Mouse (Mus musculus) C2C12 (cell line): ENCODE measurements at regions not wholly inside any gene's neighbourhood (a gene's known extent, or its start where the extent isn't known, plus 50 kb on each side); places are given as distances from the start of the nearest gene placed in this dataset.
A peak's percentile ranks its signal among the peaks of the same experiment; 100 is the strongest.

Experiments used
- H3K27me3 ChIP-seq: one replicate; pipeline ENCODE4 v1.6.1; 2011; ENCODE audit not compliant: control insufficient read depth, insufficient read depth, insufficient read length
- H3K36me3 ChIP-seq: one replicate; pipeline ENCODE4 v1.6.1; 2011; ENCODE audit not compliant: control insufficient read depth, insufficient read depth
- H3K4me3 ChIP-seq: one replicate; pipeline ENCODE4 v1.5.1; 2011; ENCODE audit warnings: mild to moderate bottlenecking, control low read depth; ENCODE audit not compliant: poor library complexity, insufficient read depth, severe bottlenecking
- H3K79me2 ChIP-seq: one replicate; pipeline ENCODE4 v1.6.1; 2011; ENCODE audit not compliant: control insufficient read depth, insufficient read depth
- H3K79me3 ChIP-seq: one replicate; pipeline ENCODE4 v1.6.1; 2011; ENCODE audit warnings: low read depth, control low read depth
- H3ac ChIP-seq: one replicate; pipeline ENCODE3; 2011; ENCODE audit warnings: low read depth; ENCODE audit not compliant: control insufficient read depth, insufficient read length
- CEBPB ChIP-seq: IDR thresholded peaks from one replicate; pipeline ENCODE4 v1.6.1; 2011; ENCODE audit warnings: low read depth, mild to moderate bottlenecking, control low read depth, moderate library complexity
- CTCF ChIP-seq: IDR thresholded peaks from one replicate; pipeline ENCODE4 v1.5.1; 2011; ENCODE audit not compliant: control insufficient read depth, insufficient read depth, insufficient read length
- FOSL1 ChIP-seq: IDR thresholded peaks from one replicate; pipeline ENCODE4 v1.8.0; 2011; ENCODE audit warnings: mild to moderate bottlenecking, low read length; ENCODE audit not compliant: poor library complexity, insufficient read depth, severe bottlenecking
- MAX ChIP-seq: IDR thresholded peaks from one replicate; pipeline ENCODE4 v1.6.1; 2011; ENCODE audit warnings: mild to moderate bottlenecking, control low read depth
- MYOD1 ChIP-seq: IDR thresholded peaks from one replicate; pipeline ENCODE4 v1.6.1; 2011; ENCODE audit warnings: low read depth; ENCODE audit not compliant: control insufficient read depth, insufficient read length
- MYOG ChIP-seq: IDR thresholded peaks from one replicate; pipeline ENCODE4 v1.6.1; 2011; ENCODE audit not compliant: control insufficient read depth, insufficient read length; ENCODE audit errors: extremely low read depth
- USF1 ChIP-seq: IDR thresholded peaks from one replicate; pipeline ENCODE4 v1.6.1; 2011; ENCODE audit warnings: low read depth, mild to moderate bottlenecking, control low read depth, moderate library complexity

- Histone ChIP-seq H3ac (no peak overlapping the region), H3K79me2 (no peaks in the 10 kb centered on the region), H3K36me3 (no peaks in the 10 kb centered on the region), H3K4me3 (no peak overlapping the region), H3K79me3 (no peaks in the 10 kb centered on the region), H3K27me3 (no peaks in the 10 kb centered on the region)
- TF ChIP-seq CTCF (no peak), MAX (no peak), CEBPB (no peak), MYOD1 (no peak), FOSL1 (no peak), MYOG (no peak), USF1 (no peak)
Measured at GRCm38 (mm10) chr7:69573730-69574129, 792.8 kb downstream of the Nr2f2 start.

DNA sequence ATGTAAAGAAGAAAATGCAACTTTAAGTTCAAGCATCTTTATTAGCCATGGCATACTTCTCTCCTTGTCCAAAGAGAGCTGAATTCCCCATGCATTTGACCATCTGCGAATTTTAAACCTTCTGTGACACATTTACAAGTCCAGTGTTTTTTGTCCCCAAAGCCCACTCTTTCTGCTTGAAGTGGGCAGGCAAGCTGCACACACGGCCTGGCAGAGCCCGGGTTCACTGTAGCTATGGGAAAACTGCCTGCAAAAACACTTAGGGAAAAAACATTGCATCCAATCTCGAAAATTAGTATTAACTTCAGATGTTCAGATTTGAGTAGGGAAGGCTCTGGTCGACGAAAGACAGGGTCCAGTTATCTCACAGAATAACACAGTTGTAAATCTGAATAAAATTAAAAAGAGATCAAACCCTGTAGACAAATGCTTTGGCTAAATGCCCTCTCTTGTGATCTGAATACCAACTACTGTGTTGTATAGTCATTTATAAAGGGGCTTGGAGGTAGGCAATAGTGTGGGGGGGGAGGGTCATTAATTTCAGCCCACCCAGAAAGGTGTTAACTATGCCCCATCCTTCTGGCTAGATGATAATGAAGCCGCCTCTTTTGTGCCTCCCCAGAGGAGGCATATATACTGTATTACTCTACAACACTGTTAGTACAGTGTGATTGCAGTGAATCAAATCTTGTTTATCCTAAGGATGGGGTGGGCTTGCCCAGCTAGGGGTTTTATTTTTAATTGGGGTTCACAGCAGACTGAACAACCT lies 793.7 kb downstream of the Nr2f2 start:
- H3K79me2 ChIP-seq: no peaks in the 10 kb centered on the region
- H3K4me3 ChIP-seq: no peak overlapping the region
- no peaks in the 10 kb centered on the region for H3K36me3 ChIP-seq
- no peaks in the 10 kb centered on the region for H3K27me3 ChIP-seq
- no peak for TF ChIP-seq CEBPB
- no peak for TF ChIP-seq CTCF
- no peak for TF ChIP-seq USF1
- no peak for TF ChIP-seq MYOD1
- TF ChIP-seq MAX: no peak
- TF ChIP-seq MYOG: no peak
- no peak for TF ChIP-seq FOSL1
- H3ac ChIP-seq: no peak overlapping the region
- H3K79me3 ChIP-seq: no peaks in the 10 kb centered on the region

DNA sequence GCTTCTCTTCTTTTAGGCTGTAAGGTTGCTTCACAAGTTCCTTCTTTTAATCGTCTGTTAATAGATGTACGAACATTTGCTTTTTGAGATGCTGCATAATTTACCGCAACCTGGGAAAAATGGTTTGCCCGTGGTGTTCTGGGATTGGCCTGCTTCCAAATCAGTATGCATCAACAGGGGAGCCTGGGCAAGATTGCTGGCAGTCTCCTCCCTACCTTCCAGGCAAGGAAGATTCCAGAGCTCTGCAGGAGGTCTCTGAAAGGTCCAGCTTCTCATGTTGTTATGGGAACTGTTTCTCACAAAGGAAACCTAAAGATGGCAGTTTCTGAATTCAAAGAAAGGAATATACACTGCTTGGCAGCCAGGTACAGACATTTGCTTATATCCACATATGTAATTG lies 799.6 kb downstream of the Nr2f2 start:
- no peaks in the 10 kb centered on the region for H3K36me3 ChIP-seq

DNA sequence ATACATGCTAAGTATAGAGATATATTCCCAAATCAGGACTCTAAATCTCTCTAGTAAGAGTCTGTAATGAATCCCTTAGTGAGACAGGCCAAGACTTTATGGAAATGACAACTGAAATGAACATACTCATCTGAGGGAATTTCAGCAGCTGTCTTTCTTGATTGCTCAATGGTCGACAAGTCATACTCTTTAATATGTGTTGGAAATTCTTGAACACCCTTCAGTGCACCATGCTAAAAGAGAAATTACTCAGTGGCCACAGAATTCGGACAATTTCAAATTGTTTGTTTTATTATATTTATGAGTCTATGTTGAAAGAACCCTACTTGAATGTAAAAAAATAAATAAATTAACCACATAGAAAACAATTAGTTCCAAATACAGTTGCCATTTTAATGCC lies 802.1 kb downstream of the Nr2f2 start:
- no peak overlapping the region for H3ac ChIP-seq
- H3K4me3 ChIP-seq: no peak overlapping the region

More for the DNA sequence above, 799.6 kb downstream of the Nr2f2 start:
- TF ChIP-seq MYOD1 (no peak), CTCF (no peak), MAX (no peak), FOSL1 (no peak), MYOG (no peak), USF1 (no peak), CEBPB (no peak)
- H3K79me2 ChIP-seq: no peaks in the 10 kb centered on the region
- H3K27me3 ChIP-seq: no peaks in the 10 kb centered on the region
- H3K4me3 ChIP-seq: no peak overlapping the region
- H3K79me3 ChIP-seq: no peaks in the 10 kb centered on the region
- no peak overlapping the region for H3ac ChIP-seq

GRCm38 (mm10) chr7:69554776-69555175 lies 805.7 kb upstream of the Arrdc4 start:
- H3K79me2 ChIP-seq: no peaks in the 10 kb centered on the region
- no peak overlapping the region for H3K4me3 ChIP-seq
- no peaks in the 10 kb centered on the region for H3K79me3 ChIP-seq
- no peaks in the 10 kb centered on the region for H3K27me3 ChIP-seq
- no peaks in the 10 kb centered on the region for H3K36me3 ChIP-seq
- TF ChIP-seq MYOG (no peak), MYOD1 (no peak), CTCF (no peak), CEBPB (no peak)
- no peak overlapping the region for H3ac ChIP-seq

More for the DNA sequence above, 802.1 kb downstream of the Nr2f2 start:
- peak; percentile 68 for TF ChIP-seq CEBPB
- no peak for TF ChIP-seq MAX
- Histone ChIP-seq H3K27me3 (no peaks in the 10 kb centered on the region), H3K36me3 (no peaks in the 10 kb centered on the region), H3K79me3 (no peaks in the 10 kb centered on the region), H3K79me2 (no peaks in the 10 kb centered on the region)

DNA sequence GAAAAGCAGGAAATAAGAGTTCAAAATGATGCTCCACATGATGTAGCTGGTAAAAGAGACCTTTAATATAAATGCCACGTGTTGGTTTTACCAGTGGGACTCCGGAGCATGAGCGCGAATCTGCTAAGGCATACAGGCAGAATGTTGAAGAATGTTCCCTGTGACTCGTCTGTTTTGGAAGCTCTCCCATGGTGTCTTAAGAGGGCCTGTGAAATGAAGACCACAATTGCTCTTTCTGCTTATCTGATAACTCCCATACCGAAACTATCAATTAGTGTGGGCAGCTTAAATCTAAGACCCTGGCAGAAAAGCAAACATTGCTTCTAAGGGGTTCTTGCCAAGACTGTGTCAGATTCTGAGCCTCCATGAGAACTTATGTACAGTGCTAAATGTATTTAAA lies 804.9 kb upstream of the Arrdc4 start:
- H3K79me3 ChIP-seq: no peaks in the 10 kb centered on the region
- no peaks in the 10 kb centered on the region for H3K79me2 ChIP-seq
- no peak overlapping the region for H3K4me3 ChIP-seq
- no peaks in the 10 kb centered on the region for H3K27me3 ChIP-seq
- H3K36me3 ChIP-seq: no peaks in the 10 kb centered on the region
- no peak for TF ChIP-seq FOSL1
- TF ChIP-seq CTCF: no peak
- TF ChIP-seq MYOG: no peak
- TF ChIP-seq CEBPB: no peak
- TF ChIP-seq MAX: no peak
- no peak for TF ChIP-seq USF1
- TF ChIP-seq MYOD1: no peak
- H3ac ChIP-seq: no peak overlapping the region
